Mouse (Mus musculus) urinary bladder, adult 2 months (tissue): ENCODE results near the gene Tprn. TPM values are rescaled to one million over a fixed set of nuclear protein-coding genes. Genes with fewer than 3 reads are reported as not detected.
"Not testable (repeated sequence)": the region's sequence is repeated elsewhere in the genome, so short reads cannot be mapped to it uniquely, and the experiment has no call there.

Experiments
- DNase-seq: peaks from one replicate; pipeline ENCODE4 v3.0.0; 2022; ENCODE audit warnings: low spot score
- polyA plus RNA-seq: library from polyadenylated mRNA; depleted of rRNA; stranded (reverse); fragments of >200 nt; gene quantifications from 2 replicates; pipeline ENCODE4 v1.2.3, GENCODE M21; 2012

The Tprn gene
- polyA plus RNA-seq, 1 experiment, result 8.0 TPM

DNA sequence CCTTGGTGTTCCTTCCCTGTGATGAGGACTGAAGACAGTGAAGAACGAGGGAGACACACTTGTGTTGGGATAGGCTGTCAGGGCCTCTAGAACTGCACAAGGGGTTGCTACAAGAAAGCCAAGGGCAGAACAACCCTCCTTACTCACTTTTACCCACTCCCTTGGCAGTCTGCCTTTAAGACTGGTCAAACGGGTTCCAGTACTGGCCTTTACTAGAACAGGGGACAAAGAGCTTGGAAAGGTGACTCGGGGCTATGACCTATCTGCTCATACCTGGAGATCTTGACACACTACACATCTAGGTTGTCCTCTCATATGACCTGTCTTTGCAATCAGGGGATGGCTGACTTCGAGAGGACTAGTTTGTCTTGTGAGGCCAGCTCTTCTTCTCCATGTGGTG is 24.9 kb upstream of the Tprn start:
- DNase-seq, result no peak

DNA sequence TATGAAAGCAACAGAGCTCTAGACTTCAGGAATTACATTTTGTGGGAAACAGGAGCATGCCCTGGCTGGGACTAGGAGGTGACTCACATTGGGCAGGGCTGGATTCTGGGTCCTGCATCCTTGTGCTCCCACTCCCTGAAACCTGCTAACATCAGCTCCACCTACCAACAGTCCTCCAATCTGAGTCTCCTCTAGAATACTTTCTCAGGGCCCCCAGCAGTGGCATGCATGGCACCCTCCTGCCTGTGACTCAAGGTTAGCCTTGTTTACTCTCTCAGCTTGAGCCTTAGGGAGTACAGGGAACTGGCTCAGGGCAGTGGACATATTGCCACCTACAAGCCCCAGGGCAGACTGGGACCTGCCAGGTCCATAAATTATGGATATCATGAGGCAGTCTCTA is 24.3 kb upstream of the Tprn start:
- DNase-seq, result no peak

DNA sequence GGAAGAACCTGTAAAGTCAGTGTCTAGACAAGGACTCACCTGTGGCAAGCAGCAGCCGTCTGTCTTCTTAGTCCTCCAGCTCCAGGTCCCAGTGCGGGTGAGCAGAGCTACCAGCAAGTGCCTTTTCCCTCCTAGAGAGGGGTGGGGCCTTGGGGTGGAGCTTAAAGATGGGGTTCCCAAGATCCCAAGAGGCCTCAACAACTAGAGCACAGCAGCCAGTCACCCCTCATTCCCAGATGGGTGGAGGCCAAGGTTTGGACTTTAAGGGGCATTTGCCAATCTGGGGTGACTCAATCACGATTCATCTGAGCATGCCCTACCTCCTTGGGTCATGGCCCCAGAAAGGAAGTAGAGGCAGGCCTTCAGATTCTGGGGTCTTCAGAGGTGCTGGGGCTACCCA is 22.7 kb upstream of the Tprn start:
- DNase-seq, result no peak

DNA sequence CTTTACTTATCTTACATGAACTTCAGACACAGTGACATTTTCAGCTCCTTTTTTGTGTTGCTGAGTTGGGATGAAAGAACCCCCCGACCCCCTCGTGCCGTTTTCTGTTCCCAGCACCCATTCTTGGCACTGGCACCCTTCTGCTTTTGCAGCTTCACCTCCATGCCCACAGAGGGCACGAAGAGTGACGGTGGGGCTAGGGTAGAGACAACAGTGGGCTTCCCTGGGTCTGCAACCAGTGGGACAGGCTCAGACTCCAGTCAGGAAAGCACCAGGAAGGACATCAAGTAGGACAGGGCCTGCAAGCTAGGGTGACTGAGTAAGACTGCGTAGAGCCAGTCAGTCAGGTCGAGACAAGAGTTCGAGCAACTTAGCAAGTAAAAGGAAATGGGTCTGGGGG is 22.1 kb upstream of the Tprn start:
- no peak for DNase-seq

DNA sequence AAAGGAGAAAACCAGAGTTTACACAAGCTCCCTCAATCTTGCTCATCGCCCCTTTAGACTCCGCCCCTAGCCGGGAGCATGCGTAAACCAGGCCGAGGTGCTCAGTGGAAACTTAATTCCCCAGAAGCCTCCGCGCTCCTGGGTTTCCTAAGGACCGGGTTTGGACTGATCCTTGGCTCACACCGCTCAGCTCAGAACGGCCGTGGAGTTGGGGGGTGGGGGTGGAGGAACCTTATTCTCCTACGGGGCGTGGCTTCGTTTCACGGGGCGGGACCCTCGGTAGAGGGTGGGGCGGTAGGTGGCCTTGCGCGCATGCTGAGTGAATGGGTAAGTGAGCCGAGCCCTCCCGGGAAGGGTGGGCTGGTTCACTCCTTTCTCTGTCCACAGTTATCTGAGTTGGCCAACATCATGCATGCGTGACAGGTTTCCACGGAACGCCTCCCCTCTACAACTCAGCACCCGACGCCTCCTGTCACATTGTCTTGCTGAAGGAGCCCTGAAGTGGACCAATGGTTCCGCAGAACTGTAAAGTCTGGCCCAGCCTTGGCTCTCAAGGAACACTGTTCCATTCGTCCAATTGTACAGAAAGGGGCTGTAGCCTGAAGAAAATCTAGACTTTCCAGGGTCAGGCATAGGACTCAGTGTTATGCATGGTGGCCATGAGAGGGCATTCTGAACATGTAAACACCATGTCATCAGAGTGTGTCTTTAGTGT is 21.5 kb upstream of the Tprn start:
- DNase-seq, result no peak

DNA sequence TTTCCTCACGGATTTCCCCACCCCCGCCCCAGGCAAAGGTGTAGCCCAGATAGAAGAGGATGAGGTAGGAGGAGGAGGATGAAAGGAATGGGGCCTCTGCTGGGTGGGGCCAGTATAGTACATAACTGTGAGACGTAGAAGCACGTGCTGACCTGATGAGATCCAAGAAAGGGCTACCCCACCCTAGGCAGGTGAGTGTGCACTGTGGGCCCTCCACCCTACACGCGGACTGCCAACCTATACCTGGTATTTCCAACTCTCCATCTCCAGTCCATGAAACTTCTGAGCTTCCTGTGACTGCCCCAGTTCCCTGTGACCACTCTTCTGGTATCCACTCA is 21.0 kb upstream of the Tprn start:
- DNase-seq, result no peak

DNA sequence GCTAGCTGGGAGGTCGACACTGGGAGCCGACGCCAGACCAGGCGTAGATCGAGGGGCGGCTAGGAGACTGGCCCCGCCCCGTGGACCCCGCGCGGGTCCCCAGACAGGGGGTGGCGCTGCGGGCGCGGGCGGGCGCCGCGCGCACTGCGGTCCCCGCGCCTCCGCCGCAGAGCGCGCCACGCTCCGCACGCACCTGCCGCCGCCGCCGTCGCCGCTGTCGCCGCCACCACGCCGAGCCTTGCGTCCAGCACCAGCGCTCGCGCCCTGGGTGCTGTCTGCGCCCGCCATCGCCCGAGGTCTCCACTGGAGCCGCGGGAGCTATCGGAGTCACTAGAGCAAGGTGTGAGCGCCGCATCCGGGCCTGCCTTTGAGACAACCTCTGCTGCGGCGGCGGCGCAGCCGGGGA is 20.3 kb upstream of the Tprn start, which contains the start of the genes Rnf208 and Cysrt1:
Rnf208 (plus strand) TSS at position 155 of the 406 bp plus-strand sequence.
Cysrt1 (minus strand) TSS at position 352 of the 406 bp plus-strand sequence.
- no peak for DNase-seq

DNA sequence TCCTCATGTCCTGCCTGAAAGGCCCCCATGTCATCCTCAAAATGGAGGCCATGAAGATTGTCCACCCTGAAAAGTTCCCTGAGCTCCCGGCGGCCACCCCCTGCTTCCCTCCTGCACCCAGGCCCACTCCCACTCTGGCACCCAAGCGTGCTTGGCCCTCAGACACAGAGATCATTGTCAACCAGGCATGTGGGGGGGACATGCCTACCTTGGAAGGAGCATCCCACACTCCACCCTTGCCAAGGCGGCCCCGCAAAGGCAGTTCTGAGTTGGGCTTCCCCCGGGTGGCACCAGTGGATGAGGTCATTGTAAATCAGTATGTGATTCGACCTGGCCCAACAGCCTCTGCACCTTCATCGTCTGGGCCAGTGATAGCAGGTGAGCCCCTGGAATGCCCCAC is 19.1 kb upstream of the Tprn start:
- no peak for DNase-seq

DNA sequence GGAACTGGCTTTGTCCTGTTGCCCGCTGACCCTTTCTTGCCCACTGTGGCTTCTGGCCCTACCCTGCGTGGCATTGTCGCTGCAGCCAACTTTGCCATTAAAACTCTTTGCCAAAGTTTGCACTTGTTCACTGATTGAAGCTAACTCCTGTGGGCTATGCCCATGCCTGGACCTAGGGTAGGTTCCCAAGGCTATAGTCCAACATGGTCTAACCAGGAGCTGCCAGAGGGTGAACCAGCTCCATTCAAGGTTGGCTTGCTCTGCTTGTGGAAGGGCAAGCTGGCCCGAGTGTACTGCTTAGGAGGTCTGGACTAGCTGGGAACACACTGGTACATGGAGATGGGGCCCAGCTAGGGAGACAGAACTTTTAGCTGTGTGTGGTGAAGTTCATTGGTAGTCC is 18.3 kb upstream of the Tprn start:
- no peak for DNase-seq

DNA sequence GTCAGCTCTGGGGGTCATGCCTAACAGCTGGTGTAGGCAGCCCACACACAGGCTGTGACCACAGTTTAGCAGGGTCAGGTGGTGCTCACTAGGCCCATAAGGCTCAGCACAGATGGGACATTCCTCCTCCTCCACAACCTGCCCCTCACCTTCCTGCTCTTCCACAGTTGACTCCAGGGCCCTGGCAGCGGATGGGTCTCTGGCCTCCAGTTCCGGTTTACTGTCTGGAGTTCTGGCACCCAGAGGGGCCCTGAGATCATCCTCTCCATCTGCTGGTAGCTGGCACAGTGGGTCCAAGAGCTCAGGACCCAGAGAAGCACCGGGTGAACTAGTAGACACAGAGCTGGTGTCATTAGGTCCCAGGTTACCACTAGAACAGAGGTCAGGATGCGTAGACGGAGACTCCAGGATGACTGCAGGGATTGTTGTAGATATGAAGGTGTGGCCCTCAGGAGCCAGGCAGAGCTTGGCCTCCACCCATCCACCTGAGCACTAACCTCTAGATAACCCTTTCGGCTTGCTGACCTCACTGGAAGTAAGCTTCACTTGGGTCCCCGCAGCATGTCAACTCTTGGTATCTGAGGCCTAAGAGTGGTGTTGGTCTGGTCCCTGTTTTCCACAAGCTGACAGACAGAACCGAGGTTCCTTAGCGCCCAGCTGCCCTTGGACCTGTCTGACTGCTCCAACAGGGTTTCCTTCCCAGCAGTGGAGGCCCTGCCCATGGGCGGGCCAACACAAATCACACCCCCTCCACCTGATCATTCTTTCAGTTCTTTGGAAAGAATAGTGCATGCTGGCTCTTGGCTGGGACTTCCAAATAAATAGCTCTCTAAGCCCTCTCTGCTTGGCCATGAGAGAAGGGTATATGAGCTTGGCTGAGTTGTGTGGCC is 16.0 kb upstream of the Tprn start, which contains the start of gene AL732309.1:
AL732309.1 (minus strand) TSS at position 681 of the 890 bp plus-strand sequence.
- DNase-seq, result no peak

DNA sequence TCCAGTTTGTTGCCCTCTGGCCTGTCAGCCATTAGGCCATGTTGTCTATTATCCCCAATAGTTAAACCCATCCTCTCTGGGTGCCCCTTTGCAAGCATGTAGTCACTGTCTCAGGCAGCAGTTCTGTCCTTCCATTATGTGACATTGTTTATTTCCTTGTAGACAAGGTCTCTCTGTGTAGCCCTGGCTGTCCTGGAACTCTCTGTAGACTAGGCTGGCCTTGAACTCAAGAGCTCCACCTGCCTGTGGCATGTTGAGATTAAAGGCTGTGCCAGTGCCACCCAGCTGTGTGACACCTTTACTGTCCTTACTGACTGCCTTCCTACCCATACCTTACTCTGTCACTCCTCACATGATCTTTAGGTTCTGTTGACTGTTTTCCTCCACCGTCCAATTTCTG is 10.1 kb upstream of the Tprn start:
- DNase-seq, result no peak

DNA sequence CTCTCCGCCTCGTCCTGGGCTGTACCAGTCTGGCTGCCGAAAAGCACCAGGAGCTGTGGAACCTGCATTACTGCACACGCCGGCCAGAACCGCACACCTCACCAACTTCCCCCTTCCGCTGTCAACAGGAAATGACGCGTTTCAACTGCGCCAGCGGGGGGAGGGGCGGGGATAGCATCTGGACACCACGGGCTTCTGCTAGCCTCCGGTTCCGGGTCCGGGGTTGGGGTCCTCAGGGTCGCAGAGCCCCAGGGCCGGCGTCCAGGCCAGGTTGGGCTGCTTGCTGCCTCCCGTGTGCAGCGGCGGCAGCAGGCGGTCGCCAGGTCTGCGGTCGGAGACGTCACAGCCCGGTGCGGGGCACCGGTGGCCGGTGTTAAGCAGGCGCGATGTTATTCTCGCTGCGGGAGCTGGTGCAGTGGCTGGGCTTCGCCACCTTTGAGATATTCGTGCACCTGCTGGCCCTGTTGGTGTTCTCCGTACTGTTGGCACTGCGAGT is 7.1 kb upstream of the Tprn start, which contains the start of gene Tmem203:
Tmem203 (plus strand) TSS at position 156 of the 496 bp plus-strand sequence.
- peak; percentile 75 for DNase-seq

DNA sequence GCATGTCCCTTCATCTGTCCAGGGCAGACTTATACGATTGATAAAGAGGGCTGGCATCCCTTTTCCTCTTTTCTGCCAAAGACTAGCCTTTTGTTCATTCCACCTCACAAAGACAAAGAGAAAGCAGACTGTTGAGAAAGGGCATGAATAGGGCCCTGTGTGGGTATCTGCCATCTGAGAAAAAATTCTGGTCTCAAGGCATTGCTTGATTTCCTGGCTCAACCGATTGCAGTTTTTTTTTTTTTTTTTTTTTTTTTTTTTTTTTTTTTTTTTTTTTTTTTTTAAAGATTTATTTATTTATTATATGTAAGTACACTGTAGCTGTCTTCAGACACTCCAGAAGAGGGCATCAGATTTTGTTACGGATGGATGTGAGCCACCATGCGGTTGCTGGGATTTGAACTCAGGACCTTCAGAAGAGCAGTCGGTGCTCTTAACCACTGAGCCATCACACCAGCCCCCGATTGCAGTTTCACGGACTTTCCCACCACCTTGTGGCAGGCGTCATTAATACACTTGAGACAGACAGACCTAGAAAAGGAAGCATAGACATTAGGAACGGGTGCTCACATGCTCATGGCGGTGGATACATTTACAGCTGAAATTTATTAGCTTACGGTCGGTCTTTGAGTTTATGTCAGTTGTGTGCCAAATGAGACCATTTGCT is 5.8 kb upstream of the Tprn start:
- DNase-seq, result not testable (repeated sequence)

DNA sequence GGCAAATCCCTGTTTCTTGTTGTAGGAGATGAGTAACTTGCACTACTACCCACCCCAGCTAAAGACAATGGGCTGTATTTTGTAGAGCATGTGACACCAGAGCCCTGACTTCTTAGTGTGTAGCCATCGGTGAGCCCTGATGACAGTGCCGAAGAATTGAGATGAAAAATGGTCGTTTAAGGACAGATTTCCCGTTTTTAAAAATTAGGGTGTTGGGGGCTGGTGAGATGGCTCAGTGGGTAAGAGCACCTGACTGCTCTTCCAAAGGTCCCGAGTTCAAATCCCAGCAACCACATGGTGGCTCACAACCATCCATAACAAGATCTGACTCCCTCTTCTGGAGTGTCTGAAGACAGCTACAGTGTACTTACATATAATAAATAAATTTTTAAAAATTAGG is 5.2 kb upstream of the Tprn start:
- not testable (repeated sequence) for DNase-seq

DNA sequence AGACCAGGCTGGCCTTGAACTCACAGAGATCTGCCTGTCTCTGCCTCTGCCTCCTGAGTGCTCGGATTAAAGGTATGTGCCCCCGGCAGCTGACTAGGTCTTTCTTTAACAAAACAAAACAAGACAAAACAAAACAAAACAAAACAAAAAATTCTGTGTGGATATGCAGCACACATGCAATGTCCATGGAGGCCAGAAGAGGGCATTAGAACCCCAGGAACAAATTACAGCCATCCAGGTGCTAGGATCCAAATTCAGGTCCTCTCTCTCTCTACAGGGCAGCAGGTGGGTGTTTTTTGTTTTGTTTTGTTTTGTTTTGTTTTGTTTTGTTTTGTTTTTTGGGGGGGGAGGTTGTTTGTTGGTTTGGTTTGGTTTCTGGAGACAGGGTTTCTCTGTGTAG is 3.5 kb upstream of the Tprn start:
- no peak for DNase-seq

DNA sequence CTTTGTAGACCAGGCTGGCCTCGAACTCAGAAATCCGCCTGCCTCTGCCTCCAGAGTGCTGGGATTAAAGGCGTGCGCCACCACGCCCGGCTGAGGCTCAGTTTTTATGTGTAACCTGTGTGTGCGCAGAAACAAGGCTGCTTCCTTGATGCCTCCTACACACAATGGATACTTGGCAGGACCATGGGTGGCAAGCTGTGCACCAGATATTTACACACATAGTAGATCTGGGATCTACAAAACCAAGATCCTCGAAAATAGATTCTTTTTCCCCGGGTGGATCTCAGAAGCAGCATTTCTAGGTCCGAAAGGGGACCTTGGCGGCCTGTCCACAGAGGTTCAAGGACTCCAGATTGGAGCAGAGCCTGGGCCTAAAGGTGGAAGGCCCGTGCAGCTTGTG is 548 bp upstream of the Tprn start:
- no peak for DNase-seq

DNA sequence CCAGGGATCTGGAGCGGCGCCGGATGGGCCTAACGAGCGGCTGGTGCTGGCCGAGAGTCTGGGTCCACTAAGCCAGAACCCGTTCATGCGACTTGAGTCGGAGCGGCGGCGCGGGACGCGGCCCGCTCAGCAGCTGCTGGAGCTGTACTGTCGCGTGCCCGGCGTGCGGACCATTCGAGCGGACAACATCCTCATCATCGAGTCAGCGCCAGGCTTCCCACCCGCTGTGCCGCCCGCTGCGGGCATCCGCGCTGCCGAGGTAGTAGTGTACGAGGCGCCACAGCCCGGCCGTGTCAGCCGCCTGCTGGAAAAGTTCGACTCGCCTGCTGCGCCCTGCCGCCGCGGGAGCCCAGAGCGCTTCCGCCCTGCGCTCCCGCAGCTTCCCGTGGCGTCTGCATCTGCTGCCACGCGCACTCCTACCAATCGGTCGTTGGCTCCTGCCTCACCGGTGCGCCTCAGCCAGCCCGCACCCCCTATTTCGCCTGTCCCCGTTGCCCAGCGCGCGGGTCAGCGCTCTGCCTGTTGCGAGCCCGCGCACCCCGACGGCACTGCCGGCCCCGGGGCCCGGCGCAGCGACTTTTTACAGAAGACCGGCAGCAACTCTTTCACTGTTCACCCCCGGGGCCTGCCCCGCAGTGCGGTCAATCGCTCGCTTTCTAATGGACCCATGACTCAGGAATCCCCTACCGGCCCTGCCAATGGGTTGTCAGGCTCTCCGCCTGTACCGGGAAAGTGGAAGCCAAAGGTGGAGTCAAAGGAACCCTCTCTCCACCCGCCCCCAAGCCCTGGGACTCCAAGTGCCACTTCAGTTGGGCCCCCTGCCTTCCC is 591 bp downstream of the Tprn start:
- DNase-seq, result peak; percentile 36

DNA sequence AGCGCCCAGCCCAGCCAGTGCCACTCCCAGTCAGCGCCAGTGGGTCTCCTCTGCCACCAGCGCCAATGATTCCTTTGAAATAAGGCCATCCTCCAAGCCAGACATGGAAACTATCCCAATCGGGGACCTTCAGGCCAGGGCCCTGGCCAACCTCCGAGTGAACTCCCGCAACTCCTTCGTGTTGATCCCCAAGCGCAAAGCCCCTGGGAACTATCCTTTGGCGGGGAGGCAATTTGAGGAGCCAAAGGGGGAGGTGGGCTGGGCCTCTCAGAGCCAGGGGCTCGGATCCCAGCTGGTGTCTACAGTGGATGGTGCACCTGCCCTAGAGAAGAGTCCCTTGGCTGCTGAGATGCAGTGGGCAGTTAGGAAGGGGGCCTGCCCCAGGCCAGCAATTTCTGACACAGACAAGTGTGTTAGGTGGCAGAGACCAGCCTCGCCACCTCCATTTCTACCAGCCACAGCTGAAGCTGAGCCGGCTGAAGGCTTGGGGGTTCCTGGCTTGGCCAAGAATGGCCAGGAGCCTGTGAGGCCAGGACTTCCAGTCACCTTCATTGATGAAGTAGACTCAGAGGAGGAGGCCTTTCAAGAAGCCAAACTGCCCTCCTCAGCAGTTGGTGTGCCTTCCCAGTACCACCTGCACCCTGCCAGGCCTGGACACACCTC is 1.3 kb downstream of the Tprn start:
- DNase-seq, result no peak

DNA sequence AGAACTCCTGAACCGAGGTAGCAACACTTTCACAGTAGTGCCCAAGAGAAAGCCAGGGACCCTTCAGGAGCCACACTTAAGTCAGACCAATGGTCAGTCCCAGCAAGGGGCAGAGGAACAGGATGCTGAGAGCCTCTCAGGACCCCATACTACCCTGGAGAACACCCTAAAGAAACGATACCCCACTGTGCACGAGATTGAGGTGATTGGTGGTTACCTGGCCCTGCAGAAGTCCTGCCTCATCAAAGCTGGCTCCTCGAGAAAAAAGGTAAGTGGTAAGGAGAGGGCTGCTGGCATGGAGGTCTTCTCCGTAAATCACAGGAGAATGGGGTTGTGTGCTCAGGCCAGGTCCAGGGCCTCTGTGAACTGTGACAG is 1.9 kb downstream of the Tprn start:
- no peak for DNase-seq

DNA sequence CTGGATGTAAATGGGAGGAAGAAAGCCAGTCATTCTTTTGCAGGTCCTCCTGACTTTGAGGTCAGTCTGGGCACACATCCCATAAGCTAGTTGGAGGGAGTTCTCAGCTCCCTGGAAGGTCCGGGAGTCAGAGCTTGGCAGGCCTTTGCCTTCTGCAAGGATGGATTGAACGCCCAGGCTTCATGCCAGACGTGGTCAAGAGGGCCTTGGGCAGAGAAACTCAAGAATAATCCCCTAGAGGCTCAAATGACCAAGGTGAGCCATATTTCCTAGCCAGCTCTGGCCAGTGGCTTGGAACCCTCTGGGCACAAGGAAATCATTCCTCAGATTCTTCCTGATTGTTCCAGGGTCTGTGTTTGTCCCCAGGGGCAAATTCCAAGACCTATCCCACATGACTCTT is 2.4 kb downstream of the Tprn start:
- DNase-seq, result no peak
